28 mouse cellular contexts compared by ENCODE assay signal in genomic region chr17:28567541-28567940, GRCm38 (mm10). TPM values are rescaled to one million over a fixed set of nuclear protein-coding genes. Genes with fewer than 3 reads are reported as not detected.
"Had no signal": no experiment of that assay in that cellular context is flagged by ENCODE, and none has a peak within 500 bp of the region (broad histone marks: within the 10 kb centered on the region; RNA-seq: fewer than 3 reads in every experiment).

No protein-coding gene starts in this region.

- H3K36me3 ChIP-seq: limb, embryonic 10.5 days; limb, embryonic 13.5 days; lung, embryonic 15.5 days; midbrain, embryonic 10.5 days; neural tube, embryonic 12.5 days; neural tube, embryonic 15.5 days had no signal

- H3K9me3 ChIP-seq: limb, embryonic 10.5 days; limb, embryonic 13.5 days; lung, embryonic 15.5 days; megakaryocyte, embryonic 14.5 days; midbrain, embryonic 10.5 days; neural tube, embryonic 12.5 days; neural tube, embryonic 15.5 days had no signal

- ATAC-seq: intestine, postnatal 0 days had no signal

- H3K27me3 ChIP-seq: limb, embryonic 13.5 days; lung, embryonic 15.5 days; neural tube, embryonic 12.5 days; neural tube, embryonic 15.5 days had no signal

- H3K4me3 ChIP-seq: layer of hippocampus, adult 2 months; limb, embryonic 10.5 days; limb, embryonic 13.5 days; lung, embryonic 15.5 days; megakaryocyte, embryonic 14.5 days; midbrain, embryonic 10.5 days; neural tube, embryonic 12.5 days; neural tube, embryonic 15.5 days had no signal

- H3K4me1 ChIP-seq: limb, embryonic 10.5 days; limb, embryonic 13.5 days; lung, embryonic 15.5 days; midbrain, embryonic 10.5 days; neural tube, embryonic 12.5 days; neural tube, embryonic 15.5 days had no signal

- H3K27ac ChIP-seq: kidney, postnatal 0 days; layer of hippocampus, adult 2 months; limb, embryonic 10.5 days; limb, embryonic 13.5 days; lung, embryonic 15.5 days; midbrain, embryonic 10.5 days; neural tube, embryonic 12.5 days; neural tube, embryonic 15.5 days; stomach, postnatal 0 days had no signal

- H3K4me2 ChIP-seq: limb, embryonic 13.5 days; lung, embryonic 15.5 days; neural tube, embryonic 12.5 days; neural tube, embryonic 15.5 days had no signal

- DNase-seq: kidney, adult 2 months; kidney, postnatal 25 days; layer of hippocampus, adult 9-11 months; lung, adult 18-20 months; lung, postnatal 10 days; lung, postnatal 36 days; midbrain, embryonic 14.5 days; right cerebral cortex, postnatal 14 days; right cerebral cortex, postnatal 4 days; thymus, adult 2 months; thymus, postnatal 14 days; thymus, postnatal 4 days had no signal

- H3K9ac ChIP-seq: limb, embryonic 13.5 days; lung, embryonic 15.5 days; neural tube, embryonic 12.5 days; neural tube, embryonic 15.5 days had no signal

RNA-seq across cellular contexts. Expression of gene Clps, which starts 7.0 kb away (rescaled TPM):
- polyA plus RNA-seq: kidney, embryonic 14.5 days; kidney, postnatal 0 days; limb, embryonic 10.5 days; midbrain, embryonic 10.5 days; midbrain, embryonic 14.5 days; neural tube, embryonic 12.5 days; neural tube, embryonic 15.5 days had no signal

RNA-seq across cellular contexts. Expression of gene Lhfpl5, which starts 7.9 kb away (rescaled TPM):
- polyA plus RNA-seq: kidney, postnatal 0 days; liver, adult 2 months had no signal

RNA-seq across cellular contexts. Expression of gene Clpsl2, which starts 18.3 kb away (rescaled TPM):
- polyA plus RNA-seq: intestine, embryonic 14.5 days; intestine, postnatal 0 days; kidney, adult 2 months; kidney, embryonic 14.5 days; kidney, postnatal 0 days; large intestine, adult 2 months; limb, embryonic 10.5 days; limb, embryonic 13.5 days; liver, adult 2 months; lung, embryonic 15.5 days; midbrain, embryonic 10.5 days; midbrain, embryonic 14.5 days; neural tube, embryonic 12.5 days; neural tube, embryonic 15.5 days; stomach, embryonic 14.5 days; stomach, postnatal 0 days; thymus, adult 2 months had no signal

RNA-seq across cellular contexts. Expression of gene Armc12, which starts 36.9 kb away (rescaled TPM):
- polyA plus RNA-seq: intestine, embryonic 14.5 days; intestine, postnatal 0 days; kidney, adult 2 months; kidney, embryonic 14.5 days; kidney, postnatal 0 days; large intestine, adult 2 months; limb, embryonic 10.5 days; limb, embryonic 13.5 days; liver, adult 2 months; lung, embryonic 15.5 days; midbrain, embryonic 10.5 days; midbrain, embryonic 14.5 days; neural tube, embryonic 12.5 days; neural tube, embryonic 15.5 days; stomach, embryonic 14.5 days; stomach, postnatal 0 days had no signal
